Mouse (Mus musculus) embryonic facial prominence, embryonic 12.5 days (tissue): ENCODE measurements around the gene Prkce. TPM values are rescaled to one million over a fixed set of nuclear protein-coding genes. Genes with fewer than 3 reads are reported as not detected.

Experiments used
- ATAC-seq: fragments of 200-750 bp; cut with Nextera tagmentation; 2 replicates; pipeline ENCODE4 v1.8.0; 2017; ENCODE audit not compliant: insufficient number of reproducible peaks, insufficient read depth, low FRiP score, low TSS enrichment
- H3K27ac ChIP-seq: fragments of 300-500 bp; sonication (generic); 2 replicates; pipeline ENCODE4 v1.5.1; 2016; ENCODE audit warnings: mild to moderate bottlenecking
- H3K27me3 ChIP-seq: fragments of 300-500 bp; sonication (generic); 2 replicates; pipeline ENCODE4 v1.6.1; 2016; ENCODE audit warnings: mild to moderate bottlenecking, moderate library complexity
- H3K36me3 ChIP-seq: fragments of 300-500 bp; sonication (generic); 2 replicates; pipeline ENCODE4 v1.6.1; 2016; ENCODE audit warnings: mild to moderate bottlenecking
- H3K4me1 ChIP-seq: fragments of 300-500 bp; sonication (generic); 2 replicates; pipeline ENCODE4 v1.6.1; 2016
- H3K4me2 ChIP-seq: fragments of 300-500 bp; sonication (generic); replicated peaks from 2 replicates; pipeline ENCODE4 v1.6.1; 2016; ENCODE audit warnings: mild to moderate bottlenecking, moderate library complexity
- H3K4me3 ChIP-seq: fragments of 300-500 bp; sonication (generic); 2 replicates; pipeline ENCODE4 v1.5.1; 2016; ENCODE audit warnings: mild to moderate bottlenecking
- H3K9ac ChIP-seq: fragments of 300-500 bp; sonication (generic); 2 replicates; pipeline ENCODE4 v1.6.1; 2016; ENCODE audit warnings: mild to moderate bottlenecking, moderate library complexity
- H3K9me3 ChIP-seq: fragments of 300-500 bp; sonication (generic); 2 replicates; pipeline ENCODE4 v1.6.1; 2016; ENCODE audit warnings: mild to moderate bottlenecking, moderate library complexity
- WGBS: fragments of 180-500 bp; shearing (Covaris S2); methylation state at CpG from one replicate; pipeline ENCODE4 v1.1.7; 2016; 5-methylcytosine and 5-hydroxymethylcytosine counted together
- polyA plus RNA-seq: library from polyadenylated mRNA; unstranded; fragments of >200 nt; fragmentation: Nextera tagmentation; extraction: Ambion mirVana; gene quantifications from 2 replicates; pipeline ENCODE4 v1.2.1, GENCODE M21; 2016

Gene Prkce
- polyA plus RNA-seq, 1 experiment from 2014 or later = 9.8 TPM

- Histone ChIP-seq H3K27me3 (no peaks in the 10 kb centered on the region), H3K9me3 (no peaks in the 10 kb centered on the region), H3K9ac (no peak overlapping the region), H3K4me2 (no peak overlapping the region), H3K36me3 (no peaks in the 10 kb centered on the region), H3K4me1 (no peaks in the 10 kb centered on the region), H3K4me3 (no peak overlapping the region), H3K27ac (no peak overlapping the region)
- WGBS = 88% methylated on average over 3 of the region's 3 CpGs
- ATAC-seq = no peak
These were observed 59.8 kb downstream of the Prkce start for GRCm38 (mm10) chr17:86227389-86227788.

- no peak overlapping the region for H3K27ac ChIP-seq
- peaks cover 3% of the 10 kb centered on the region; the same call in 1 of the 2 replicates for H3K9me3 ChIP-seq
- WGBS = 87% methylated on average over 8 of the region's 8 CpGs
- no peak for ATAC-seq
- H3K36me3 ChIP-seq = no peaks in the 10 kb centered on the region
- no peak overlapping the region for H3K9ac ChIP-seq
- H3K4me2 ChIP-seq = no peak overlapping the region
- no peaks in the 10 kb centered on the region for H3K27me3 ChIP-seq
- H3K4me1 ChIP-seq = no peaks in the 10 kb centered on the region
- no peak overlapping the region for H3K4me3 ChIP-seq
These were observed 61.3 kb downstream of the Prkce start for GRCm38 (mm10) chr17:86228850-86229249.

- no peak for ATAC-seq
- no peak overlapping the region for H3K4me3 ChIP-seq
- WGBS = 92% methylated on average over 16 of the region's 16 CpGs
- no peaks in the 10 kb centered on the region for H3K27me3 ChIP-seq
- H3K9me3 ChIP-seq = peaks cover 3% of the 10 kb centered on the region; the same call in 1 of the 2 replicates
- no peaks in the 10 kb centered on the region for H3K36me3 ChIP-seq
- H3K9ac ChIP-seq = no peak overlapping the region
- no peak overlapping the region for H3K4me2 ChIP-seq
- H3K4me1 ChIP-seq = no peaks in the 10 kb centered on the region
- H3K27ac ChIP-seq = no peak overlapping the region
These were observed 62.6 kb downstream of the Prkce start for GRCm38 (mm10) chr17:86230141-86230633.

- Histone ChIP-seq H3K4me1 (no peaks in the 10 kb centered on the region), H3K27ac (no peak overlapping the region), H3K4me3 (no peak overlapping the region), H3K27me3 (no peaks in the 10 kb centered on the region), H3K9me3 (peaks cover 3% of the 10 kb centered on the region; the same call in 1 of the 2 replicates), H3K4me2 (no peak overlapping the region), H3K36me3 (no peaks in the 10 kb centered on the region), H3K9ac (no peak overlapping the region)
- ATAC-seq = no peak
- WGBS = 81% methylated on average over 12 of the region's 12 CpGs
These were observed 64.2 kb downstream of the Prkce start for GRCm38 (mm10) chr17:86231741-86232179.

DNA sequence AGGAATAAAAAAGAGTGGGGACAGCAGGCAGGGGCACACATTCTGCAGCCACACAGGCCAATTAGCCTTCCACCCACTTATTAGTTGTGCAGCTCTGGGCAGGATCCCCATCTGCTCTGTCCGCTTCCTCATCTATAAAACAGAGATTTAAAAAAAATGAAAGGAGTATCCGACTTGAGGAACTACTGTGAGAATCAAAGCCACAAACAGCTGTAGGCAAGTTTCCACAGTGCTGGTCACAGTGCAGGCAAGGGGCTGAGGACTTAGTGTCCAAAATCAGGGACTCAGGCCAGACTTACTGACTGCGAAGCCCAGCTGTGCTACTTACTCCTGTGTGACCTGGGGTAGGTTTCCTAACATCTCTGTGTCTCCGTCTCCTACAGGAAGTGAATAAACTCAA lies 64.7 kb downstream of the Prkce start:
- H3K4me3 ChIP-seq = no peak overlapping the region
- WGBS = 81% methylated on average over 4 of the region's 4 CpGs
- H3K4me2 ChIP-seq = no peak overlapping the region
- H3K9ac ChIP-seq = no peak overlapping the region
- H3K9me3 ChIP-seq = peaks cover 3% of the 10 kb centered on the region; the same call in 1 of the 2 replicates
- H3K4me1 ChIP-seq = no peaks in the 10 kb centered on the region
- ATAC-seq = no peak
- H3K27me3 ChIP-seq = no peaks in the 10 kb centered on the region
- H3K27ac ChIP-seq = no peak overlapping the region
- no peaks in the 10 kb centered on the region for H3K36me3 ChIP-seq

- WGBS = 81% methylated on average over 9 of the region's 9 CpGs
- no peak overlapping the region for H3K27ac ChIP-seq
These were observed 67.1 kb downstream of the Prkce start for GRCm38 (mm10) chr17:86234587-86235150.

DNA sequence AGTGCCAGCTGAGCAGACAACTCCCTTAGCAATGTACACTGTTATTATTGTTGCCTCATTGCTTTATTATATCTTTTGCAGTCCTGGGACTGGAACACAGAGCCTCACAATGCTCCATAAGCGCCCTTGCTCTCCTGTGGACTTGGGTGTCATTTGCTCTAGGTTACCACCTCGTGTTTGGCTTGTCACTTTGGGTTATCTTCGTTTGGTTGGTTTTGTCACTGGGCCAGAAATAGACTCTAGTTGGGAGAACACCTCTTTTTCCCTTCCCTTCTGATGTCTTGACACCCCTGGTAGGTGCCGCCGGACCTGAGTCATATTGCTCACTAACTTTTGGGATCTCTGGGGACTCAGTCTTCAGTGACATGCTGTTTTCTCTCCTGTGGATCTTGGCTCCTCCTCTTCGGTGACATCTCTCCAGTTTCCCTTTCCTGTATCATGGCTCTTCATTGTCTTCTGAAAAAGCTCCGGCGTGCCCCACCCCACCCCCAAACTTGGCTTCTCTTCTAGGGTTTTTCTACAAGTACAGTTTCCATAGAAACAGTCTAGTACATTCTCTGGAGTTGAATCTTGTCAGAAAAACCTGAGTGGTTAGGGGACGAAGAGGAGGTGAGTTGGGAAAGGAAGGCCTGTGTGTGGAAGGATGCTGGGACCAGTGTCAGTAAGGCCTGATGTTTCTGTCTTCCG lies 68.6 kb downstream of the Prkce start:
- no peak overlapping the region for H3K9ac ChIP-seq
- H3K4me3 ChIP-seq = no peak overlapping the region
- WGBS = 89% methylated on average over 10 of the region's 10 CpGs
- H3K27me3 ChIP-seq = no peaks in the 10 kb centered on the region
- no peak overlapping the region for H3K27ac ChIP-seq
- ATAC-seq = no peak
- H3K4me2 ChIP-seq = no peak overlapping the region
- no peaks in the 10 kb centered on the region for H3K4me1 ChIP-seq
- no peaks in the 10 kb centered on the region for H3K36me3 ChIP-seq
- H3K9me3 ChIP-seq = peaks cover 3% of the 10 kb centered on the region; the same call in 1 of the 2 replicates

More at GRCm38 (mm10) chr17:86234587-86235150, 67.1 kb downstream of the Prkce start:
- peaks cover 3% of the 10 kb centered on the region; the same call in 1 of the 2 replicates for H3K9me3 ChIP-seq
- H3K36me3 ChIP-seq = no peaks in the 10 kb centered on the region
- no peaks in the 10 kb centered on the region for H3K4me1 ChIP-seq
- H3K27me3 ChIP-seq = no peaks in the 10 kb centered on the region
- no peak for ATAC-seq
- H3K9ac ChIP-seq = no peak overlapping the region
- no peak overlapping the region for H3K4me3 ChIP-seq
- H3K4me2 ChIP-seq = no peak overlapping the region

DNA sequence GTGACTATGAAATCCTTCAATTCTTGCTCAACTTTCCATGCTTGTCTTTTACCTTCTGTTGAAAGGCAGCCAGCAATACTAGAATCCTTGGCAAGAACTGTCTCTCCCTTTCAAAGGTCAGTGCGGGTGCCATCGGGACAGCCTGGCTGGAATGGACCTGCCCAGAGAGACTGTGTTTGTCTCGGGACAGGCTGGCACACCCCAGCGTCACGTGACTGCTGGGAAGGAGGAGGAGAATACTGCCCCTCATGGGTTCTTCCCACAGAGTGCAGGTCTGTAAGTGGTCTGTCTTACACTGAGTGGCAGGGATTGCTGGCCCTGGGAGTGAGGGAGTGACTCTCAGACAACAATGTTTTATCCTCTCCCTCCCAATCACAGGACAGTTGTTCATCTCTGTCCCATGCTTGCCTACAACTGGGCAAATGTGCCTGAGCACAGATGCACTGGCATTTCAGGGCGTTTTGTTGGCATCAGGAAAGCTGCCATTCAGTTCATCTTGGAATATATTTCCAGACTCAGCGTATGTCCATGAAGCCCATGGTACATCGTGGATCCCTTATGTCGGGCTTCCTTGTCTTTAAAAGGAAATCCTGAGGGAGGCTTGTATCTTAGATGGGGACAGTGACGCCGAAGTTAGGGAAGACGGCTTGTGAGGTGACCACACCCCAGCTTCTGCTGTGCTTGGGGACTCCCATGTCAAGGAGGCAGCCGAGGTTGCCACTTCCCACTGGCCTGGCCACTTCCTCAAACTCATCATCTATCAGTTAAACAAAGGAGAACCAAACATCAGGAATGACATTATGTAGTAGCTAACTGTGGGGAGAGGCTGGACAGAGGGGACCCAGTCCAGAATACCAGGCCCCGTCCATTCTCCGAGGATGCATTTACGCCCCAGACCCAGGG lies 69.5 kb downstream of the Prkce start:
- Histone ChIP-seq H3K27me3 (no peaks in the 10 kb centered on the region), H3K4me2 (no peak overlapping the region), H3K9ac (no peak overlapping the region), H3K36me3 (no peaks in the 10 kb centered on the region), H3K27ac (no peak overlapping the region), H3K4me1 (no peaks in the 10 kb centered on the region), H3K4me3 (no peak overlapping the region), H3K9me3 (peaks cover 3% of the 10 kb centered on the region; the same call in 1 of the 2 replicates)
- 92% methylated on average over 16 of the region's 16 CpGs for WGBS
- ATAC-seq = no peak

- Histone ChIP-seq H3K27ac (no peak overlapping the region), H3K9ac (no peak overlapping the region), H3K36me3 (no peaks in the 10 kb centered on the region), H3K27me3 (no peaks in the 10 kb centered on the region), H3K4me1 (no peaks in the 10 kb centered on the region), H3K4me2 (no peak overlapping the region), H3K9me3 (no peaks in the 10 kb centered on the region), H3K4me3 (no peak overlapping the region)
- WGBS = 80% methylated on average over 9 of the region's 9 CpGs
- ATAC-seq = no peak
These were observed 74.7 kb downstream of the Prkce start for GRCm38 (mm10) chr17:86242291-86242690.

DNA sequence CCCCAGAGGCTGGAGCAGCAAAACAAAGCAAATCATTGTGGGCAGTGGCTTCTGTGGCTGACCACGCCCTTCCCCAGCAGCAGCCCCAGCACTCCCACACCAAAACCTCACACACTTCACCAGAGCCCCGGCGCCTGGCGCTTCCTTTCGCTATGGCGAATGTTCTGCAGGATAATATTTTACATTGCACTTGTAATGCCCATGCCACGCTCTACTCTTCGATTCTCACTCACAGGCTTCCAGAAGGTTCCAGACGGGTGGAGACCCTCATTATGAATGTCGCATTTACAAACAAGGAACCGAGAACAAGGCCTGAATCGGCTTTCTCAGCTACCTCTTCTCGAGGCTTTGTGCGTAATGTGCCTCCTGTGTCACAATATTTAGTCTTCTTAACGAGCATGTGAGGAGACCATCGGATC lies 75.5 kb downstream of the Prkce start:
- ATAC-seq = no peak
- no peak overlapping the region for H3K9ac ChIP-seq
- no peak overlapping the region for H3K4me3 ChIP-seq
- H3K4me1 ChIP-seq = no peaks in the 10 kb centered on the region
- H3K27me3 ChIP-seq = no peaks in the 10 kb centered on the region
- H3K36me3 ChIP-seq = no peaks in the 10 kb centered on the region
- 84% methylated on average over 16 of the region's 16 CpGs for WGBS
- H3K9me3 ChIP-seq = no peaks in the 10 kb centered on the region
- H3K27ac ChIP-seq = no peak overlapping the region
- H3K4me2 ChIP-seq = no peak overlapping the region

- no peaks in the 10 kb centered on the region for H3K27me3 ChIP-seq
- no peak overlapping the region for H3K4me3 ChIP-seq
- no peaks in the 10 kb centered on the region for H3K9me3 ChIP-seq
- H3K27ac ChIP-seq = no peak overlapping the region
- no peaks in the 10 kb centered on the region for H3K36me3 ChIP-seq
- no peak overlapping the region for H3K9ac ChIP-seq
- H3K4me2 ChIP-seq = no peak overlapping the region
- no peak for ATAC-seq
- H3K4me1 ChIP-seq = no peaks in the 10 kb centered on the region
- 94% methylated on average over 5 of the region's 5 CpGs for WGBS
These were observed 76.8 kb downstream of the Prkce start for GRCm38 (mm10) chr17:86244397-86244796.
